Mouse (Mus musculus) midbrain, embryonic 10.5 days (tissue): ENCODE data around the gene Twist2. TPM values are rescaled to one million over a fixed set of nuclear protein-coding genes. Genes with fewer than 3 reads are reported as not detected.

Experiments
- DNase-seq: peaks from one replicate; pipeline ENCODE4 v3.0.0-alpha.2; 2017; ENCODE audit warnings: low spot score
- H3K27ac ChIP-seq: fragments of 300-500 bp; sonication (generic); replicated peaks from 2 replicates; pipeline ENCODE4 v1.5.1; 2016; ENCODE audit warnings: mild to moderate bottlenecking
- H3K27me3 ChIP-seq: fragments of 300-500 bp; sonication (generic); 2 replicates; pipeline ENCODE4 v1.6.1; 2016; ENCODE audit warnings: low read depth, mild to moderate bottlenecking; ENCODE audit not compliant: poor library complexity, severe bottlenecking
- H3K36me3 ChIP-seq: fragments of 300-500 bp; sonication (generic); 2 replicates; pipeline ENCODE4 v1.6.1; 2016; ENCODE audit warnings: mild to moderate bottlenecking, moderate library complexity
- H3K4me1 ChIP-seq: fragments of 300-500 bp; sonication (generic); 2 replicates; pipeline ENCODE4 v1.6.1; 2016
- H3K4me3 ChIP-seq: fragments of 300-500 bp; sonication (generic); 2 replicates; pipeline ENCODE4 v1.5.1; 2016; ENCODE audit warnings: mild to moderate bottlenecking, moderate library complexity
- H3K9me3 ChIP-seq: fragments of 300-500 bp; sonication (generic); replicated peaks from 2 replicates; pipeline ENCODE4 v1.6.1; 2016; ENCODE audit warnings: mild to moderate bottlenecking
- WGBS: fragments of 180-500 bp; shearing (Covaris S2); methylation state at CpG from one replicate; pipeline ENCODE4 v1.1.7; 2016; 5-methylcytosine and 5-hydroxymethylcytosine counted together
- polyA plus RNA-seq: library from polyadenylated mRNA; unstranded; fragments of >200 nt; fragmentation: Nextera tagmentation; extraction: Ambion mirVana; gene quantifications from 2 replicates; pipeline ENCODE4 v1.2.1, GENCODE M21; 2016

Gene Twist2
- polyA plus RNA-seq, 1 experiment from 2014 or later, result 12.3 TPM

DNA sequence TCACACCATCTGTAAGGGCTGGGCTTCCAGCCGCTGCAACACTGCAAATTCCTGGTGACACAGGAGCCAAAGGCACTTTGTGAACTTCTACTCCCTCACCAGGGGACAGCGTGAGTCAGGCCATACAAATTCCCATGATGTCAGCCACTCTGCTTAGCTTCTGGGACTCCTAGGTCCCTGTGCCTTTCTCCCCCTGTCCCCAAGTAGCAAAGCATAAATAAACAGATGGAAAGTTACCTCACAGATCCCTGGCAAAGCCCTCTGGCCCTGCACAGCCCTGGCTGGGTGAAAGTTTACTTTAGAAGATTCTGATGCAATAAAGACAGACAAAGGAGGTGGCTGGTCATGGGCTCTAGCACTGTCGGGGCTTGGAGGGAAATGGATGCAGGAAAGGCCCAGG lies 22.3 kb downstream of the Twist2 start:
- no peak for DNase-seq
- Histone ChIP-seq H3K4me1 (peaks cover 3% of the 10 kb centered on the region; the same call in 1 of the 2 replicates), H3K4me3 (no peak overlapping the region), H3K36me3 (no peaks in the 10 kb centered on the region), H3K27me3 (no peaks in the 10 kb centered on the region), H3K27ac (no peak overlapping the region), H3K9me3 (no peaks in the 10 kb centered on the region)
- whole genome bisulfite sequencing, result 71% methylated on average over 3 of the region's 3 CpGs

DNA sequence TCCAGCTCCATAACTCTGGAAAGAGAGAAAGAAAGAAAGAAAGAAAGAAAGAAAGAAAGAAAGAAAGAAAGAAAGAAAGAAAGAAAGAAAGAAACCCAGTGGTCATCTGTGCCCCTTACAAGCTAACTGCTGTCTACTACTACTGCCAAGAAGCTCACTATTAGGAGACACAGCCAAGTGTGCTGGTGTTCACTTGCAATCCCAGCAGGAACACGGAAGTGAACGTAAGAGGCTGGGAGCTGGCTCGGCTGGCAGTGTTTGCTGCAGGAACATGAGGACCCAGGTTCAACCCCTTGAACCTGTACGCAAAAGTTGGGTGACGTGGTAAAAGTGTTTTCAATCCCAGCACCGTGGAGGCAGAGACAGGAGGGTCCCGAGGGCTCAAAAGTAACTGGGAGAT lies 22.7 kb downstream of the Twist2 start:
- H3K27ac ChIP-seq, result no peak overlapping the region
- peaks cover 3% of the 10 kb centered on the region; the same call in 1 of the 2 replicates for H3K4me1 ChIP-seq
- no peak overlapping the region for H3K4me3 ChIP-seq
- H3K36me3 ChIP-seq, result no peaks in the 10 kb centered on the region
- no peaks in the 10 kb centered on the region for H3K9me3 ChIP-seq
- H3K27me3 ChIP-seq, result no peaks in the 10 kb centered on the region
- no peak for DNase-seq
- 91% methylated on average over 7 of the region's 7 CpGs for WGBS

DNA sequence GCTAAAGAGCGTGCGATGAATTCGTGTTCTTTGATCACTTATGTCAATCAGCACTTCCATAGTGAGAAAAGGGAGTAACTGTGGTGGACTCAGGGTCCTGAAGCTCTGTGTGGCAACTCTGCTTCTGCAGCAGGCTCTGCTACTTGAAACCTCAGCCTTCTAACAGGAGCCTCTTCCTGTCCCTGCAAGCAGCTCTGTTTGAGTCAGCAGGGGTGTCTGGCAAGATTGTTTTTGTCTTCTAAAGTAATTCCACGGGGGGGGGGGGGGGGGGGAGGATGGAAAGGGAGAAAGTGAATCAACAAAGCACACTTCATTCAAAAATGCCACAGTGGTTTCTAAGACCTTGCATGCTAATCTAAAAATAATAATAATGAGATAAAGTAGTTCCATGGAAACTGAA lies 24.0 kb downstream of the Twist2 start:
- WGBS, result 52% methylated on average over 4 of the region's 4 CpGs
- no peak for DNase-seq
- Histone ChIP-seq H3K9me3 (no peaks in the 10 kb centered on the region), H3K4me3 (no peak overlapping the region), H3K36me3 (no peaks in the 10 kb centered on the region), H3K4me1 (peaks cover 3% of the 10 kb centered on the region; the same call in 1 of the 2 replicates), H3K27me3 (no peaks in the 10 kb centered on the region), H3K27ac (no peak overlapping the region)

DNA sequence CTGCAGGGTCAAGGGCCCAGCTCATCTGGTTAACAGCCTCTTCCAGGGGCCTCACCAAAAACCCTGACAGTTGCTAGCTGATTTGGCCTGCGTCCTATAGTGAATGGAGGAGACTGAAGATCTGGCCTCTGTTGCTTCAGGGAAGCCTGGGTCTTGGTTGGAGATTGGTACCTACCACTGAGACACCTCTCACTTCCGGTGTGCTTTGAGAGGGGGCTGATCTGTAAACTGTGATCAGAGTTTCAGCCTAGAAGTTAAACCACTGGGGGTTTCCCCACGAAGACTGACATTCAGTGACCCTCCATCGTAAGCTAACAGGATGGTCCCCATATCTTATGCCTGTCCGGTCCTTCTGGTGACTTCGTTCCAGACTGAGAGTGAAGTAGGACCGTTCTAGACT lies 30.7 kb downstream of the Twist2 start:
- DNase-seq, result no peak
- WGBS, result 88% methylated on average over 7 of the region's 7 CpGs
- no peak overlapping the region for H3K4me3 ChIP-seq
- no peaks in the 10 kb centered on the region for H3K27me3 ChIP-seq
- H3K36me3 ChIP-seq, result no peaks in the 10 kb centered on the region
- no peak overlapping the region for H3K27ac ChIP-seq
- no peaks in the 10 kb centered on the region for H3K9me3 ChIP-seq
- H3K4me1 ChIP-seq, result no peaks in the 10 kb centered on the region

DNA sequence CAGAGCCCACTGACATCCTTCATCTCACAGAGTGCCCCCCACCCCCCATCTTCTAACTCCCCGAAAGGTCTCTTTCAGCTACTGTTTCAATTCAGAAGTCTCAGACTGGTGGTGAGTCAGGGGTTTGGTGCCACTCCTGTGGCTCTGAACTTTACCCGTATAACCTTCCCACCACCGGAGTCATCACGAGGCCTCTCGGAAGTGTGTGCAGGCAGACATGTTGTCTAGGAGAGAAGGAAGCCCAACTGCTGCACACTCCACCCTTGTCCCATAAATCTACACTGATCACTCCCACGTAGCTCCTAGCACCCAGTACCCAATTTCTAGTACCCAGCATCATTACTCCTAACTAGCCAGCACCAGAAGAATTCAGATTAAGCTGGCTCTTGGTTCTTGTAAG lies 38.3 kb downstream of the Twist2 start:
- no peaks in the 10 kb centered on the region for H3K9me3 ChIP-seq
- H3K27me3 ChIP-seq, result no peaks in the 10 kb centered on the region
- no peak overlapping the region for H3K27ac ChIP-seq
- no peak overlapping the region for H3K4me3 ChIP-seq
- WGBS, result 93% methylated on average over 6 of the region's 6 CpGs
- H3K4me1 ChIP-seq, result peaks cover 14% of the 10 kb centered on the region; the same call in 1 of the 2 replicates
- DNase-seq, result no peak
- H3K36me3 ChIP-seq, result no peaks in the 10 kb centered on the region

DNA sequence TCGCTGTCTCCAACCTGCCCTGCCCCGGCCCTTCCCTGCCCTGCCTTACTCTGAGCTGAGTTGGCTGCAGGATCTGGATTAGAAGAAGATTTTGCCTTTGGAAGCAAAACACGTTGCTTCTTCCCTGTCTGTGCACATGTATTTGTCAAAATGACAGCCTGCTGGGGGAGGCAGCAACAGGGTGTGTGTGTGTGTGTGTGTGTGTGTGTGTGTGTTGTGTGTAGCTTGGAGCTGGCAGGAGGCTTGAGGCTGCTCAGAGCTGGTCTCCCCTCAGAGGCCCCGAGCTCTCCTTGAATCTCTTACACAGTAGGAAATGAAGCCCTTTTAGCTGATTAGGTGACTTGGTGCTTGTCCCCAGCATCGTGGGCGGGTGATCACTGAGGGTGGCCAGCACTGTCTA lies 38.7 kb downstream of the Twist2 start:
- DNase-seq, result no peak
- no peaks in the 10 kb centered on the region for H3K9me3 ChIP-seq
- H3K36me3 ChIP-seq, result no peaks in the 10 kb centered on the region
- 89% methylated on average over 6 of the region's 6 CpGs for WGBS
- no peak overlapping the region for H3K4me3 ChIP-seq
- H3K4me1 ChIP-seq, result peaks cover 14% of the 10 kb centered on the region; the same call in 1 of the 2 replicates
- no peaks in the 10 kb centered on the region for H3K27me3 ChIP-seq
- no peak overlapping the region for H3K27ac ChIP-seq

DNA sequence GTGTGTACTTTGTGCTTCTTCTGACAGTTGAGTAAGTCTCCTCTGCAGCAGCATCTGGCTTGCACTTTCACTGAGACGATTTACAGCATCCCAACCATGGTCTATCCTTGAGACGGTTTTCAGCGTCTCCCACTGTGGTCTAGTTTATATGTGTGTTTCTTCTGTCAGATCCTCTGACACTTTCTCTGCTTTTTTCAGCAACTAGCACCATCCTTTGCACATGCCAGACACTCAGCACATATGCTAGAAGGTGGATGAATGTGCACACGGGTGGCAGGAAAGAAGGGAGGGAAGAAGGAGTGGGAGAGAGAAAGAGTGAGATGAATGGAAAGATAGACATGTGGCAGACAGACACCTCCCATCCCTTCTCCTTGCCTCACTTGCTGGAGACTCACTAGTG lies 43.0 kb downstream of the Twist2 start:
- H3K27me3 ChIP-seq, result no peaks in the 10 kb centered on the region
- no peaks in the 10 kb centered on the region for H3K36me3 ChIP-seq
- H3K4me3 ChIP-seq, result no peak overlapping the region
- 86% methylated on average over 4 of the region's 4 CpGs for WGBS
- no peak overlapping the region for H3K27ac ChIP-seq
- no peak for DNase-seq
- no peaks in the 10 kb centered on the region for H3K4me1 ChIP-seq
- H3K9me3 ChIP-seq, result no peaks in the 10 kb centered on the region

DNA sequence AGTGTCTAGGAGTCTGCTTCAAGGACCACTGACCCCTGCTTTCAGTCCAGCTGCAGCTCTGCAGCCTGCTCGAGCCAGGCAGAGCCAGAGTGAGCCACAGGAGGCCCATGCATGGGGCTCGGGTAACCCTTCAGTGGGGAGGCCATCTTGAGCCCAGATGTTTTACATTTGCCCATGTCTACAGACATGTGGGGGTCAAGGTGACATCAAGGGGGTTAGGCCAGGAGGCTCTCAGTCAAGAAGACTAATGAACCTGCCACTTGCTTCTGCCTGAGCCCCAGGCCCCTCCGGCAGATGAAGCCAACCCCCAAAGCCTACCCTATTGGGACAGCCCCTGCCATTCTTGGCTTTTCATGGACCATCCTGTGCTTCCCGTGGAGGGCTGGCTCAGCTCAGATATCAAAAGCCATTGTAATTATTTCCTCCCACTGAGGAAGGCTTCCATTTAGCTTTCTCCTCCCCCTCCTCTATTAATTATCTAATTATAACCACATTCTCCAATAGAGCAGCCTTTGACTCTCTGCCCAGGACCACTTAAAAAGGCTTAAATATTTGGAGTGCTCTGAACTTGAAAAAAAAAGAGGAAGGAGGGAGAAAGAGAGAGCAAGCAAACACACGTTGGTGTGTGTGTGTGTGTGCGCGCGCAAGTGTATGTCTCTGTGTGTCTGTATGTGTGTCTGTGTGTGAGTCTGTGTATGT lies 43.6 kb downstream of the Twist2 start:
- Histone ChIP-seq H3K4me1 (no peaks in the 10 kb centered on the region), H3K27me3 (no peaks in the 10 kb centered on the region), H3K27ac (no peak overlapping the region), H3K36me3 (no peaks in the 10 kb centered on the region), H3K9me3 (no peaks in the 10 kb centered on the region), H3K4me3 (no peak overlapping the region)
- 72% methylated on average over 8 of the region's 8 CpGs for WGBS
- DNase-seq, result no peak

DNA sequence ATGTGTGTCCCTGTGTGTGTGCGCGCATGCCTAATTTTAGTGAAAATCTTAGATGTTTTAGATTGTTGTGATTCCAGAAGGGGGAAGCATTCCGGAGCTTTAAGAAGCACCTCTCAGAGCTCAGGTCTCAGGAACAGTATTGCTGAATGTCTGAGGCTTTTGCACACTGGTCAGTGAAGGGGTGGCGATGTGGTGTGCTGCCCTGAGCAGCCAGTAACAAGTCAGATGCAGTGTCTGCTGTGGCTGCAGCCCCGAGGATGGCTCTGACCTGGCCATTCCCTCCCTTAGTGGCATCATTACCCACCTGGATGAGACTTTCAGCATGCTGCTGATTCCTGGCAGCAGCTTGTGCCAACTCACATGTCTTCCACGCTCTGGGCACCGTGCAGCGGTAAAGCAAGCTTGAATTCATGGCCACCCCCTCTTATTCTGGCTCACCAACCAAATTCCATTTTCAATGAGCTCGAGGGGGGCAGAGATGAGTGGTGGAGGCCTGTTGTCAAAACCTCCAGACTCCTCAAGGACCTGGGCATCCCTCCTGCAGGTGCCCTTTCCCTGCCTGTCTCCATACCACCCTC lies 44.2 kb downstream of the Twist2 start:
- H3K27ac ChIP-seq, result no peak overlapping the region
- H3K9me3 ChIP-seq, result no peaks in the 10 kb centered on the region
- no peak for DNase-seq
- H3K4me3 ChIP-seq, result no peak overlapping the region
- no peaks in the 10 kb centered on the region for H3K27me3 ChIP-seq
- H3K36me3 ChIP-seq, result no peaks in the 10 kb centered on the region
- 84% methylated on average over 9 of the region's 9 CpGs for WGBS
- no peaks in the 10 kb centered on the region for H3K4me1 ChIP-seq

DNA sequence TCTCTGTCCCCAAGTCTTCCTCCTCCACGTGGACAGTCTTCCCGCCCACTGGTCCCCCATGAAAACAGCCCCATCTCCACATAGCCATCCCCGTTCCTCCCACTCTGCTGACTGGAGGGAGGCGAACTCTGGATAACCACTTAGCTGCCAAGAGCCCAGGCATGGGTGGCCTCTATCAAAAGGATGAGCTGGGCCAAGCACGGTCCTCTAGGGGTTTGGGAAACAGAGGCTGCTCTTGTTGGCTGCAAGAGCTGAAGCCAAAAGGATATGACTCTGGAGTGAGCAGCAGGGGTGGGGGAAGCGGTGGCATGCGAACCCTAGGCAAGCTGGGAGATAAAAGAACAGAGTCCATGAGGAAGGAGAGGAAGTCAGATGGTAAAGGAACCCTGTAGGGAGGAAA lies 50.0 kb downstream of the Twist2 start:
- Histone ChIP-seq H3K4me1 (no peaks in the 10 kb centered on the region), H3K27me3 (no peaks in the 10 kb centered on the region), H3K9me3 (no peaks in the 10 kb centered on the region), H3K36me3 (no peaks in the 10 kb centered on the region), H3K4me3 (no peak overlapping the region), H3K27ac (no peak overlapping the region)
- no peak for DNase-seq
- 84% methylated on average over 7 of the region's 7 CpGs for WGBS

DNA sequence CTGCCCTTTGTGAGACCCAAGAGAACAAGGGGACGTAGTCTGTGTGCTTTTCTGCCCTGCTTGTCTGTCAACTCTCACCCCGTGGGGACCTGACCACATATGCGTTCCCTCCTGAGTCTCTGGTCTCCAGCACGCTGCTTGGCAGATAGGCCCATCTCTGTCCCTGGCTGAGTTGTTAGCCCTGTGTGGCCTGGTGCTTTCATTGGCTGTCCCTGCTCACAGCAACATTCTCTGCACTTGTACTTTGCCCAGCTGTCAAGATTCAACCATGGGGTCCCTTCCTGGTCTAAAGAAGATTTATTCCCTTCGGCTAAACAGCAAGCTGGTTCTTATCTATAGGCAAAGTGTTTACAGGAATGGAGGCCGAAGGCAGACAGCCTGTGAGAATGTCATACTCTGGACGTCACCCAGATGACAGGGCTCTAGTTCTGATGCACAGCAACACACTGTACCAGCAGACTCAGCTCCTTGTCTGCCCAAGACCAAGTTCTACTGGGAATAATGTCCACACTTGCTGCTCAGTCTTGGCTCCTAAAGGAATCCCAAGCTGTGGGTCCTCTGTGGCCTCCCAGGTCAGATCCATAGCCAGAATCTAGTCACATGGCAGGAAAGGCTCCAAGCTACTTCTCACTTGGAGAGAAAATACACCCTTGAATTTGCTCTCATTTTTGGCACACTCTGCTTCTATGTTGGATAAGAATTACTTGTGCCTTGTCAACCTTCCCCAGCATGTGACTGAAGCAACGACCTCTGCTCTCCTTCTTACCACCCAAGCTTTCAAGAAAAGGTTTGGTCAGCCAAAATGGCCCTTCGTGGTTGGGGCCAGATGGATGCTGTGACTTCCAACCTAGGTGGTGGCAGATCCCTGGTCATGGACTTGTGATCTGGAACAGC lies 55.8 kb downstream of the Twist2 start:
- Histone ChIP-seq H3K27ac (no peak overlapping the region), H3K9me3 (no peaks in the 10 kb centered on the region), H3K36me3 (no peaks in the 10 kb centered on the region), H3K4me1 (no peaks in the 10 kb centered on the region), H3K4me3 (no peak overlapping the region), H3K27me3 (no peaks in the 10 kb centered on the region)
- DNase-seq, result no peak
- 85% methylated on average over 9 of the region's 9 CpGs for WGBS

DNA sequence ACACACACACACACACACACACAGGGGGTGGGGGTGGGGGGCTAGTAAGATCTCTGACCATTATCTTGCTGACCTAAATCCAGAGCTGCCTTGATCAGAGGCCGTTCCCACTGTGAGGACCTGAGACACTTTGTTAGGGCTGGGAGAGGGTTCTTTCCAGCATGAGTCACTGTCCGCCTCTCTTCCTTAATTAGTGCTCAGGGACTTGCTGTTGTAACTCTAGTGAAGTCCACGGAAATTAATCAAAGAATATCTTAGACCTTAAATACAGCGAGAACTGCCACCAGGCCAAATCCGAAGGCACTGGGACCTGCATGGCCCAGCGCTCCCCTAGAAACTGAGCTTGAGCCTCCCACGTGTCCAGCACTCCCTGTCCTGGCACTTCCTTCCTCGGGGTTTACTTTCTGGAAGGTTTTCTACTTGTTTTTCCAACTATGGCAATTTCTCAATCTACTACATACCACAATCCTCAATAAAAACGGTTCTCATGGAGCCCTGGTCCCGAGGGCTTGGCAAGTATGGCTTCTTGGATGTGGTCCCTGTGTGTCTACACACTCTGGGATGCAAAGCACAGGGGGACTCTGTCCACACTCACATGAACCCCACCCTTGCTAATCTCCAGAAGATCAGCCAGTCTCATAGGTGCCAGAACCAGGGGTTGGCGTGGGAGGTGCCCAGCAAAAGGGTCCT lies 57.0 kb downstream of the Twist2 start:
- Histone ChIP-seq H3K4me1 (no peaks in the 10 kb centered on the region), H3K27me3 (no peaks in the 10 kb centered on the region), H3K36me3 (no peaks in the 10 kb centered on the region), H3K4me3 (no peak overlapping the region), H3K27ac (no peak overlapping the region), H3K9me3 (no peaks in the 10 kb centered on the region)
- WGBS, result 85% methylated on average over 11 of the region's 11 CpGs
- no peak for DNase-seq
